Mouse (Mus musculus): ENCODE data around the gene Sgf29.

Sgf29 gene

GRCm38 (mm10) chr7:126649231-126650051 lies at the start of gene Sgf29:
Gene Sgf29, plus strand, starts transcription at chr7:126649309.
- peak; percentile 92 for DNase-seq (ENCODE audit: low read depth, low spot score)

GRCm38 (mm10) chr7:126601896-126602295 lies 47.2 kb upstream of the Sgf29 start:
- DNase-seq (ENCODE audit: low read depth, low spot score) = no peak

GRCm38 (mm10) chr7:126602650-126603049 lies 46.5 kb upstream of the Sgf29 start:
- DNase-seq (ENCODE audit: low read depth, low spot score) = no peak

- no peak for DNase-seq (ENCODE audit: low read depth, low spot score)
These were observed 42.5 kb upstream of the Sgf29 start for GRCm38 (mm10) chr7:126606611-126607010.

- no peak for DNase-seq (ENCODE audit: low read depth, low spot score)
These were observed 42.0 kb upstream of the Sgf29 start for GRCm38 (mm10) chr7:126607064-126607463.

- DNase-seq (ENCODE audit: low read depth, low spot score) = no peak
These were observed 41.3 kb upstream of the Sgf29 start for GRCm38 (mm10) chr7:126607796-126608195.

- no peak for DNase-seq (ENCODE audit: low read depth, low spot score)
These were observed 36.4 kb upstream of the Sgf29 start for GRCm38 (mm10) chr7:126612736-126613135.

GRCm38 (mm10) chr7:126616707-126617106 lies 32.4 kb upstream of the Sgf29 start:
- DNase-seq (ENCODE audit: low read depth, low spot score) = no peak

- DNase-seq (ENCODE audit: low read depth, low spot score) = no peak
These were observed 29.4 kb upstream of the Sgf29 start for GRCm38 (mm10) chr7:126619559-126620275.

- DNase-seq (ENCODE audit: low read depth, low spot score) = no peak
These were observed 27.4 kb upstream of the Sgf29 start for GRCm38 (mm10) chr7:126621452-126622359.

GRCm38 (mm10) chr7:126623381-126623780 lies 25.7 kb upstream of the Sgf29 start:
- no peak for DNase-seq (ENCODE audit: low read depth, low spot score)

GRCm38 (mm10) chr7:126624774-126625173 lies 24.3 kb upstream of the Sgf29 start:
- no peak for DNase-seq (ENCODE audit: low read depth, low spot score)

GRCm38 (mm10) chr7:126625369-126625768 lies 23.7 kb upstream of the Sgf29 start:
- DNase-seq (ENCODE audit: low read depth, low spot score) = no peak

GRCm38 (mm10) chr7:126625807-126626600 lies 23.1 kb upstream of the Sgf29 start:
- DNase-seq (ENCODE audit: low read depth, low spot score) = no peak

GRCm38 (mm10) chr7:126628111-126628510 lies 21.0 kb upstream of the Sgf29 start:
- DNase-seq (ENCODE audit: low read depth, low spot score) = no peak

GRCm38 (mm10) chr7:126629915-126630314 lies 19.2 kb upstream of the Sgf29 start:
- no peak for DNase-seq (ENCODE audit: low read depth, low spot score)

- no peak for DNase-seq (ENCODE audit: low read depth, low spot score)
These were observed 18.1 kb upstream of the Sgf29 start, which contains the start of gene Nupr1 for GRCm38 (mm10) chr7:126630824-126631518. Gene Nupr1, minus strand, starts transcription at chr7:126630861.

- DNase-seq (ENCODE audit: low read depth, low spot score) = no peak
These were observed 16.6 kb upstream of the Sgf29 start for GRCm38 (mm10) chr7:126632478-126632877.

GRCm38 (mm10) chr7:126635375-126635774 lies 13.7 kb upstream of the Sgf29 start:
- no peak for DNase-seq (ENCODE audit: low read depth, low spot score)
